Mouse (Mus musculus) ES-E14 (cell line): ENCODE measurements around the gene Sppl2b. TPM values are rescaled to one million over a fixed set of nuclear protein-coding genes. Genes with fewer than 3 reads are reported as not detected.

Experiments
- DNase-seq: peaks from one replicate; pipeline ENCODE4 v3.0.0-alpha.2; 2013; ENCODE audit warnings: low read depth, low spot score
- H3K27ac ChIP-seq: 2 replicates; pipeline ENCODE4 v1.5.1; 2012; ENCODE audit warnings: low read depth, mild to moderate bottlenecking, low read length, moderate library complexity, mixed read lengths; ENCODE audit not compliant: poor library complexity, insufficient read depth, severe bottlenecking
- H3K36me3 ChIP-seq: 2 replicates; pipeline ENCODE4 v1.6.1; 2012; ENCODE audit warnings: mild to moderate bottlenecking, low read length, moderate library complexity, mixed read lengths; ENCODE audit not compliant: control insufficient read depth, poor library complexity, insufficient read depth, severe bottlenecking
- H3K4me1 ChIP-seq, 2 experiments: fragments of 150-350 bp in 1 of 2; sonication (generic) in 1 of 2; 2 replicates each; pipeline ENCODE4 v1.6.1; 2012; ENCODE audit warnings: low read length in 2 of 2, mild to moderate bottlenecking in 1 of 2, mixed read lengths in 1 of 2; ENCODE audit not compliant: control insufficient read depth in 2 of 2, insufficient read depth in 2 of 2, poor library complexity in 1 of 2
- H3K4me3 ChIP-seq, 2 experiments: fragments of 150-350 bp in 1 of 2; sonication (generic) in 1 of 2; 2 replicates each; pipeline ENCODE4 v1.5.1; 2012; ENCODE audit warnings: low read length in 2 of 2, low read depth in 1 of 2, mild to moderate bottlenecking in 1 of 2, mixed read lengths in 1 of 2; ENCODE audit not compliant: insufficient read depth in 1 of 2, poor library complexity in 1 of 2, severe bottlenecking in 1 of 2
- H3K9ac ChIP-seq: 2 replicates; pipeline ENCODE4 v1.6.1; 2012; ENCODE audit warnings: low read depth, mild to moderate bottlenecking, low read length, mixed read lengths; ENCODE audit not compliant: poor library complexity, insufficient read depth, severe bottlenecking
- H3K9me3 ChIP-seq: fragments of 150-350 bp; sonication (generic); 2 replicates; pipeline ENCODE4 v1.6.1; 2012; ENCODE audit warnings: low read depth, mild to moderate bottlenecking, low read length; ENCODE audit not compliant: control insufficient read depth, insufficient read depth
- CHD2 ChIP-seq: IDR thresholded peaks from 2 replicates; pipeline ENCODE4 v1.6.1; 2014; ENCODE audit warnings: mild to moderate bottlenecking, low read depth, low read length, inconsistent platforms
- HCFC1 ChIP-seq: IDR thresholded peaks from 2 replicates; pipeline ENCODE4 v1.6.1; 2012; ENCODE audit warnings: low read length, inconsistent platforms, borderline replicate concordance; ENCODE audit not compliant: insufficient read depth
- MAFK ChIP-seq: IDR thresholded peaks from 2 replicates; pipeline ENCODE4 v1.6.1; 2014; ENCODE audit warnings: mild to moderate bottlenecking, low read depth, low read length, inconsistent platforms; ENCODE audit not compliant: insufficient read depth
- ZC3H11A ChIP-seq: IDR thresholded peaks from 2 replicates; pipeline ENCODE4 v1.6.1; 2012; ENCODE audit warnings: low read depth, mild to moderate bottlenecking, inconsistent platforms, low read length, borderline replicate concordance
- ZNF384 ChIP-seq: IDR thresholded peaks from 2 replicates; pipeline ENCODE4 v1.6.1; 2012; ENCODE audit warnings: low read depth, low read length, inconsistent platforms
- in situ Hi-C, 2 experiments: fragments of 600-800 bp; cut with MboI; formaldehyde crosslinking; loops; one replicate each; pipeline ENCODE4 v1.15.1; 2025; ENCODE audit warnings: low sequenced_read_pairs in 2 of 2, inconsistent platforms in 1 of 2; ENCODE audit not compliant: unreplicated experiment in 2 of 2
- total RNA-seq: library from RNA; depleted of rRNA; stranded (reverse); fragments of 300-350 nt; gene quantifications from 2 replicates; pipeline ENCODE4 v1.2.3, GENCODE M21; 2012

The Sppl2b gene
- total RNA-seq, 1 experiment: 38.9 TPM

- in situ Hi-C loops: no loop called here
- H3K4me1 ChIP-seq: peaks cover 0 to 5% of the 10 kb centered on the region in 2 experiments; a peak in 1 of 4 replicates
- H3K27ac ChIP-seq: no peak overlapping the region
Measured at GRCm38 (mm10) chr10:80842334-80842733, 12.7 kb upstream of the Sppl2b start.

GRCm38 (mm10) chr10:80843087-80843930 lies 11.8 kb upstream of the Sppl2b start:
- Histone ChIP-seq H3K9me3 (no peaks in the 10 kb centered on the region), H3K4me3 (peak overlapping the region; percentile 62 to 70), H3K4me1 (peaks cover 0 to 5% of the 10 kb centered on the region in 2 experiments; a peak in 1 of 4 replicates), H3K27ac (no peak overlapping the region), H3K9ac (peak overlapping the region; percentile 49), H3K36me3 (no peaks in the 10 kb centered on the region)
- no peak for TF ChIP-seq HCFC1
- no peak for TF ChIP-seq MAFK
- TF ChIP-seq CHD2: no peak
- TF ChIP-seq ZC3H11A: no peak
- no peak for DNase-seq
- in situ Hi-C loops: no loop called here

More at GRCm38 (mm10) chr10:80842334-80842733, 12.7 kb upstream of the Sppl2b start:
- H3K9me3 ChIP-seq: no peaks in the 10 kb centered on the region
- H3K4me3 ChIP-seq: no peak overlapping the region
- no peak for TF ChIP-seq CHD2
- no peak for TF ChIP-seq HCFC1
- no peak for TF ChIP-seq MAFK
- TF ChIP-seq ZNF384: no peak
- no peak for TF ChIP-seq ZC3H11A
- H3K9ac ChIP-seq: no peak overlapping the region
- no peaks in the 10 kb centered on the region for H3K36me3 ChIP-seq
- DNase-seq: no peak

GRCm38 (mm10) chr10:80843931-80844547 lies 11.0 kb upstream of the Sppl2b start, which contains the start of gene Lingo3:
Gene Lingo3 (minus strand): TSS chr10:80844039.
- peak within 1 kb of the TSS; percentile 62 to 70 for H3K4me3 ChIP-seq
- H3K4me1 ChIP-seq: peaks cover 0 to 5% of the 10 kb centered on the region in 2 experiments; a peak in 1 of 4 replicates
- H3K9me3 ChIP-seq: no peaks in the 10 kb centered on the region
- no peak for TF ChIP-seq MAFK
- TF ChIP-seq ZC3H11A: no peak
- TF ChIP-seq ZNF384: no peak
- H3K9ac ChIP-seq: peak within 1 kb of the TSS; percentile 49
- DNase-seq: no peak
- H3K27ac ChIP-seq: no peak within 1 kb of the TSS
- in situ Hi-C loops: no loop called here
- H3K36me3 ChIP-seq: no peaks in the 10 kb centered on the region

GRCm38 (mm10) chr10:80845055-80845693 lies 9.9 kb upstream of the Sppl2b start:
- in situ Hi-C loops: no loop called here
- Histone ChIP-seq H3K4me3 (no peak overlapping the region), H3K36me3 (no peaks in the 10 kb centered on the region), H3K4me1 (peaks cover 0 to 5% of the 10 kb centered on the region in 2 experiments; a peak in 1 of 4 replicates), H3K9me3 (no peaks in the 10 kb centered on the region), H3K27ac (no peak overlapping the region), H3K9ac (no peak overlapping the region)
- DNase-seq: no peak
- no peak for TF ChIP-seq HCFC1
- no peak for TF ChIP-seq MAFK
- TF ChIP-seq ZNF384: no peak
- no peak for TF ChIP-seq ZC3H11A
- no peak for TF ChIP-seq CHD2
